In the genomic region with DNA sequence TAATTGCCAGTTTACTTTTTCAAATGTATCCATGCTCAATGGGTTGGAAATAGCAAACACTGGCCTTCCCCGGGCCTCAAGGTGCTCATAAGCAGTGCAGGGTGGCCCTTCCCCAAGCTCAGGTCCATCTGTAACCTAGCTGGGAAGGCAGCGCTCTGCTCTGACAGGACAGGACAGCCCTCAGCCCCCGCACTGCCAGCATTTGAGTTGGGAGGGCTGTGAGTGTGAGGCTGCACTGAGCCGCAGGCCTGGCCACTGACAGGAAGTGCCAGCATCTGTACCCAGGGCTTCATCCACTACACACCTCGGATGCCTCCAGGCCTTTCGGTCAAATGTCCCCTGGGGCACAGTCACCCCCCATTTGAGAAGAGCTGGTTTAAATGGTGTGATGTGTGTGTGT, we compare ENCODE assay signal across 30 mouse cellular contexts. TPM values are rescaled to one million over a fixed set of nuclear protein-coding genes. Genes with fewer than 3 reads are reported as not detected.
"Had no signal": no experiment of that assay in that cellular context is flagged by ENCODE, and none has a peak within 500 bp of the region (broad histone marks: within the 10 kb centered on the region; RNA-seq: fewer than 3 reads in every experiment).

No protein-coding gene starts in this region.

- H3K27ac ChIP-seq: embryonic facial prominence, embryonic 10.5 days; embryonic facial prominence, embryonic 12.5 days; embryonic facial prominence, embryonic 13.5 days; embryonic facial prominence, embryonic 15.5 days; forebrain, embryonic 10.5 days; forebrain, embryonic 12.5 days; forebrain, embryonic 13.5 days; forebrain, embryonic 15.5 days; gastrocnemius, adult 2 months; heart, adult 2 months had no signal

- H3K4me1 ChIP-seq: embryonic facial prominence, embryonic 10.5 days; embryonic facial prominence, embryonic 12.5 days; embryonic facial prominence, embryonic 13.5 days; embryonic facial prominence, embryonic 15.5 days; forebrain, embryonic 10.5 days; forebrain, embryonic 13.5 days had no signal

- H3K4me2 ChIP-seq: embryonic facial prominence, embryonic 12.5 days; embryonic facial prominence, embryonic 13.5 days; embryonic facial prominence, embryonic 15.5 days; forebrain, embryonic 12.5 days; forebrain, embryonic 13.5 days; forebrain, embryonic 15.5 days had no signal

- H3K4me3 ChIP-seq: embryonic facial prominence, embryonic 10.5 days; embryonic facial prominence, embryonic 12.5 days; embryonic facial prominence, embryonic 13.5 days; embryonic facial prominence, embryonic 15.5 days; erythroblast, embryonic 14.5 days; forebrain, embryonic 10.5 days; forebrain, embryonic 12.5 days; forebrain, embryonic 13.5 days; forebrain, embryonic 15.5 days; gastrocnemius, adult 2 months; heart, adult 2 months had no signal

- DNase-seq: cerebellum, adult 2 months; cerebellum, adult 8-10 months; cerebellum, adult 9-10 months; cerebellum, adult 9-11 months; cerebellum, postnatal 10 days; cerebellum, postnatal 14 days; cerebellum, postnatal 25 days; cerebellum, postnatal 36 days; embryo, embryonic 11 days; forebrain, postnatal 0 days; gastrocnemius, adult 2 months; gastrocnemius, postnatal 10 days; gastrocnemius, postnatal 14 days; gastrocnemius, postnatal 25 days; gastrocnemius, postnatal 36 days; heart, adult 18-20 months; heart, adult 2 months had no signal

- H3K36me3 ChIP-seq: embryonic facial prominence, embryonic 10.5 days; embryonic facial prominence, embryonic 12.5 days; embryonic facial prominence, embryonic 13.5 days; embryonic facial prominence, embryonic 15.5 days; forebrain, embryonic 10.5 days; forebrain, embryonic 12.5 days; forebrain, embryonic 15.5 days had no signal

- H3K27me3 ChIP-seq: embryonic facial prominence, embryonic 12.5 days; embryonic facial prominence, embryonic 13.5 days; embryonic facial prominence, embryonic 15.5 days; forebrain, embryonic 12.5 days; forebrain, embryonic 13.5 days; forebrain, embryonic 15.5 days had no signal

- H3K9me3 ChIP-seq: embryonic facial prominence, embryonic 10.5 days; embryonic facial prominence, embryonic 12.5 days; embryonic facial prominence, embryonic 13.5 days; embryonic facial prominence, embryonic 15.5 days; forebrain, embryonic 12.5 days; forebrain, embryonic 15.5 days had no signal

- H3K9ac ChIP-seq: embryonic facial prominence, embryonic 12.5 days; embryonic facial prominence, embryonic 13.5 days; embryonic facial prominence, embryonic 15.5 days; forebrain, embryonic 12.5 days; forebrain, embryonic 13.5 days; forebrain, embryonic 15.5 days; forebrain, postnatal 0 days had no signal

- ATAC-seq: forebrain, embryonic 13.5 days; forebrain, embryonic 14.5 days; forebrain, embryonic 15.5 days; forebrain, embryonic 16.5 days; forebrain, postnatal 0 days had no signal

RNA-seq across cellular contexts. Expression of gene Grip2, which starts 11.1 kb away (rescaled TPM):
- total RNA-seq: common myeloid progenitor, adult 5-6 weeks; granulocyte monocyte progenitor cell, adult 5-6 weeks had no signal
- polyA plus RNA-seq: erythroblast, embryonic 14.5 days had no signal
